Mouse (Mus musculus) thymus, adult 2 months (tissue): ENCODE data around the gene Syt1.

Experiments used
- CTCF ChIP-seq: fragments of 200-500 bp; IDR thresholded peaks from 2 replicates; pipeline ENCODE4 v1.5.1; 2012; ENCODE audit warnings: mild to moderate bottlenecking, control low read depth, low read length, moderate library complexity, borderline replicate concordance; ENCODE audit not compliant: control insufficient read depth, poor library complexity, insufficient read depth; ENCODE audit errors: extremely low read depth
- POLR2A ChIP-seq: fragments of 200-500 bp; IDR thresholded peaks from 2 replicates; pipeline ENCODE4 v1.6.1; 2012; ENCODE audit warnings: mild to moderate bottlenecking, low read length, control low read depth, moderate library complexity; ENCODE audit not compliant: control insufficient read depth, poor library complexity, insufficient read depth; ENCODE audit errors: extremely low read depth

DNA sequence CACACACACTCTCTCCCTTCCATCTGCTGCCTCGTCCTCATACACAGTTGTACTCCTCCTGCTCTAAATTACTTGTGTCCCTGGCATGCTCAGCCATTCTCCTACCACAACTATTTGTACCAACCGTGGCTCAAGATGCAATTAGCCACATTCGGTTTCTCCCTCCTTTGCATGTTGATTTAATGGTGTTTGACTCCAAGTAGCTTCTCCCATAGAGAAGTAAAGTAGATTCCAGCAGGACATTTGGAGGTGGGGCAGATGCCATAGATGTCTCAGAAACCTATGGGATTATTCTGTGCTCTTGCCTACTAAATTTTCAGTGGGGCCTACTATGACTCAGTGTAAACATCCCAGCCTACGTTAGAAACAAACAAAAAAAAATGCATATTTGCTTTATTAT is 479.1 kb downstream of the Syt1 start:
- TF ChIP-seq CTCF (no peak), POLR2A (no peak)
